Mouse (Mus musculus) liver, adult 2 months (tissue): ENCODE results near the gene Ppm1l. TPM values are rescaled to one million over a fixed set of nuclear protein-coding genes. Genes with fewer than 3 reads are reported as not detected.

Experiments used
- DNase-seq: peaks from one replicate; pipeline ENCODE4 v3.0.0-alpha.2; 2011; ENCODE audit warnings: low read depth, low spot score; ENCODE audit errors: extremely low read depth
- H3K27ac ChIP-seq: fragments of 200-500 bp; replicated peaks from 2 replicates; pipeline ENCODE4 v1.5.1; 2012; ENCODE audit warnings: low read depth, mild to moderate bottlenecking, control low read depth, inconsistent platforms, low read length; ENCODE audit not compliant: insufficient read depth
- H3K27me3 ChIP-seq: fragments of 200-500 bp; 2 replicates; pipeline ENCODE4 v1.6.1; 2012; ENCODE audit warnings: mild to moderate bottlenecking, moderate library complexity, low read length, inconsistent platforms; ENCODE audit not compliant: control insufficient read depth, insufficient read depth
- H3K36me3 ChIP-seq: fragments of 200-500 bp; 2 replicates; pipeline ENCODE4 v1.6.1; 2012; ENCODE audit warnings: low read length, inconsistent platforms; ENCODE audit not compliant: control insufficient read depth, insufficient read depth
- H3K4me1 ChIP-seq: fragments of 200-500 bp; 2 replicates; pipeline ENCODE4 v1.6.1; 2011; ENCODE audit warnings: low read length; ENCODE audit not compliant: control insufficient read depth, insufficient read depth
- H3K4me3 ChIP-seq: fragments of 200-500 bp; 2 replicates; pipeline ENCODE4 v1.5.1; 2011; ENCODE audit warnings: low read depth, mild to moderate bottlenecking, control low read depth, low read length, moderate library complexity; ENCODE audit not compliant: insufficient read depth
- H3K79me2 ChIP-seq: fragments of 200-500 bp; 2 replicates; pipeline ENCODE4 v1.6.1; 2012; ENCODE audit warnings: inconsistent platforms, mild to moderate bottlenecking, low read length, moderate library complexity; ENCODE audit not compliant: control insufficient read depth, insufficient read depth
- H3K9ac ChIP-seq: fragments of 200-500 bp; 2 replicates; pipeline ENCODE4 v1.6.1; 2012; ENCODE audit warnings: low read depth, mild to moderate bottlenecking, control low read depth, inconsistent platforms, low read length
- CTCF ChIP-seq: fragments of 200-500 bp; IDR thresholded peaks from 2 replicates; pipeline ENCODE4 v1.5.1; 2011; ENCODE audit warnings: low read depth, low read length, control low read depth
- POLR2A ChIP-seq: fragments of 200-500 bp; IDR thresholded peaks from 2 replicates; pipeline ENCODE4 v1.6.1; 2011; ENCODE audit warnings: low read length, control low read depth; ENCODE audit not compliant: insufficient read depth; ENCODE audit errors: extremely low read depth
- WGBS: fragments of 180-500 bp; shearing (Covaris S2); methylation state at CpG from one replicate; pipeline ENCODE4 v1.1.7; 2018; 5-methylcytosine and 5-hydroxymethylcytosine counted together
- polyA plus RNA-seq: library from polyadenylated mRNA; depleted of rRNA; stranded (reverse); fragments of >200 nt; gene quantifications from 2 replicates; pipeline ENCODE4 v1.2.3, GENCODE M21; 2012
- total RNA-seq: library from RNA; depleted of rRNA; stranded (reverse); fragments of >200 nt; gene quantifications from 2 replicates; pipeline ENCODE4 v1.2.3, GENCODE M21; 2014

Gene Ppm1l
- total and polyA plus RNA-seq, 2 experiments = 1.9 to 3.3 TPM

DNA sequence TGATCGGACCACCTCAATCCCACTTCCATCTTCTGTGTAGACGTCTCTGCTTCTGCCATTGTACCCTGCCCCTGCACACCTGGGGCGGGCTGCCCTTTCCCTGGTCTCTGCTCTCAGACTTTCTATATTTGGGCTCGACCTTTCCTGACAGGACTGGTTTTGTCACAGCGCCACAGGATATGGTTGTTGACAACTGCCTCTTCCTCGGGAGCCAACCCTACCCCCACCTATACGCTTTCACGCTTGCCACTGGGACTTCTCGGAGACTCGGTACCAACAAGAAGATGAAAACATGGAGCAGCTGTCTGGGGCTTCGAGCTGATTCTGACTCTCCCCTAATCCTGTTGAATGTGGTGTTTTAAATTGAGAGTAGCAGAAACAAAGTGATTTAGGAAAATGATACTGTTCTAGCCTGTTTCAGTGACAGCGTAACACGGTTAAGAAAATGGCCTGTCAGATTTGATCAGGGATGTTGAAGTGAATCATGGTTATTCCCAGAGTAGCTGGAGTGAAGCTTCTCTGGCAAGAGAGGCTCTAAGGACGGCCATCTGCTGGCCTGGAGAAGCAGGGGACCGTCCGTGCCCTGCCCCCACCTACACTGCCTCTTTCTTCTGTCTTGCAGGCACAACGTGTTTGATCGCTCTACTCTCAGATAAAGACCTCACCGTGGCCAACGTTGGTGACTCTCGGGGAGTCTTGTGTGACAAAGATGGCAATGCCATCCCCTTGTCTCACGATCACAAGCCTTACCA, 232.2 kb downstream of the Ppm1l start:
- H3K4me3 ChIP-seq = no peak overlapping the region
- TF ChIP-seq CTCF (no peak), POLR2A (no peak)
- 83% methylated on average over 22 of the region's 22 CpGs for WGBS
- no peak overlapping the region for H3K27ac ChIP-seq
- DNase-seq = no peak
- no peaks in the 10 kb centered on the region for H3K36me3 ChIP-seq
- H3K27me3 ChIP-seq = no peaks in the 10 kb centered on the region
- H3K9ac ChIP-seq = no peak overlapping the region
- H3K79me2 ChIP-seq = no peaks in the 10 kb centered on the region; the same call in 1 of the 2 replicates
- H3K4me1 ChIP-seq = 0 out of 2 replicates have a peak, but pooled peaks cover 2% of the 10 kb centered on the region

DNA sequence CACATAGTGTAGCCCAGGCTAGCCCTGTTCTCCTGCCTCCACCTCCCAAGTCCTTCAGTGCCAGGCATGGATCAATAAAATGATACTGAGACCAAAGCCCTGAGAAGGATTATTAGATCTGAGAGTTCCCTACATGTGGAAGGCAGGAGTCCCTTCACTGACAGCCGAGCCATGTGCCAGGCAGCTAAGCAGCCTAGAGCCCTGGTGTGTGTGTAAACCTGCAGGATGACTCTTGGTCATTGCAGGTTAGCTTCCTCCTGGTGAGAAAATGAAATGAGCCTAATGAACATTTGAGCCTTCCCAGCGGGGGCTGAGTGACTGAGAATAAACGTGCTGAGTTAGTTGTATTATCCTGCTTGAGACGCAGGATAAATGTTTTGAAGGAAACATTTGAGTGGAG, 232.9 kb downstream of the Ppm1l start:
- TF ChIP-seq POLR2A = no peak
- TF ChIP-seq CTCF = no peak
- WGBS = 88% methylated on average over 4 of the region's 4 CpGs
- Histone ChIP-seq H3K4me1 (no peaks in the 10 kb centered on the region), H3K79me2 (no peaks in the 10 kb centered on the region; the same call in 1 of the 2 replicates), H3K27me3 (no peaks in the 10 kb centered on the region), H3K27ac (no peak overlapping the region), H3K4me3 (no peak overlapping the region), H3K36me3 (no peaks in the 10 kb centered on the region), H3K9ac (no peak overlapping the region)
- DNase-seq = no peak

DNA sequence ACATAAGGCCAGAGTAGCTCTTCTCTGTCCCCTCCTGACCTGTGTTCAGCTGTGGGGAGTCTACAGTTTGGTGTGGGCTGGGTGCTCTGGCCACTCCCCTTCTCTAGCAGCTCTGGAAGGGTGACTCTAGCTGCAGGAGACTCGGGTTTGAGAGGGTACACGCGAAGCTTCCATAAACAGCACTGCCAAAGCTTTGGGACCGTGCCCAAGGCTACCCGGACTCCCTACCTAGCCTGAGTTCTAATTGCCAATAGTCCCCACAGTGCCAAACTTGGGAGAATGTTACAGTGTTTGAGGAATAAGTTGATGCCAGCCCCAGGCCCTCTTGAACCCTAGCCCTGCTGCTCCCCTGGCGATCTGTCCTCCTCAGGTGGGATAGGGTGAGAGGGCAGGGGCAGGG, 238.8 kb downstream of the Ppm1l start:
- no peak overlapping the region for H3K9ac ChIP-seq
- TF ChIP-seq POLR2A = no peak
- TF ChIP-seq CTCF = no peak
- WGBS = 14% methylated on average over 6 of the region's 6 CpGs
- no peaks in the 10 kb centered on the region for H3K79me2 ChIP-seq
- peak; percentile 79 for DNase-seq
- no peaks in the 10 kb centered on the region for H3K27me3 ChIP-seq
- peaks cover 12% of the 10 kb centered on the region; the same call in 1 of the 2 replicates for H3K4me1 ChIP-seq
- no peak overlapping the region for H3K4me3 ChIP-seq
- no peaks in the 10 kb centered on the region for H3K36me3 ChIP-seq
- H3K27ac ChIP-seq = peak overlapping the region; percentile 83

DNA sequence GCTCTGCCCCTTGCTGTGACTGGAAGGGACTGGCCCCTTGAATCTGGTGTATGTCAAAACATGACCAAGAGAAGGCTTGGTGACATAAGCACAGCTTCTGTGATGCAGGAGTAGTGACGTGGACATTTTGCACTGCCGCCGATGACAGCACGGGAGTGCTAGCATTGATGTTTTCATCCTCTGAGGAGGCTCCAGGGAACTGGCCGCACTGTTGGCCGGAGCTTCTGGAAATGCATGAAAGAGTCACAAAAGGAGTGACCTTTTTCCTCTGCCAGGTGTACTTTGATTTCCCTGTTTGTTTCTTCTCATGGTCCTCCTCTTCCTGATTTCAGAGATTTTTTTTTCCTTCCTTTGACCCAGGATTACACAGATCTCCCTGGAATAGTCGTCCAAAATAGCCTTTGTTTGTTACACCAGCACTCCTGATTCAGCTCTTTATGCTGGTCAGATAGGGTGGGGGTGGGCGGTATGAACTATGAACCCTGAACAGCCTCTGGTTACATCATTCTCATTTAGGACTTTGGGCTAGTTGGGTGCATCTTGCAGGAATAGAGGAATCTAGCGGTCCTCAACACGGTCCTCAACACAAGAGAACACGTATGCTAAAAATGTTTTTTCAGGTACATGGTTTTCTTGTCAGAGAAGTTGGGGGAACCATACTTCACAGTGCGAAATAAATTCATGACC, 239.6 kb downstream of the Ppm1l start:
- H3K4me3 ChIP-seq = no peak overlapping the region
- peaks cover 12% of the 10 kb centered on the region; the same call in 1 of the 2 replicates for H3K4me1 ChIP-seq
- H3K27me3 ChIP-seq = no peaks in the 10 kb centered on the region
- WGBS = 20% methylated on average over 12 of the region's 12 CpGs
- no peak for TF ChIP-seq CTCF
- TF ChIP-seq POLR2A = no peak
- peak overlapping the region; percentile 89 for H3K27ac ChIP-seq
- H3K36me3 ChIP-seq = no peaks in the 10 kb centered on the region
- DNase-seq = peak; percentile 99
- no peaks in the 10 kb centered on the region for H3K79me2 ChIP-seq
- H3K9ac ChIP-seq = 0 out of 2 replicates have a peak overlapping the region, but pooled peaks have one; percentile 21

DNA sequence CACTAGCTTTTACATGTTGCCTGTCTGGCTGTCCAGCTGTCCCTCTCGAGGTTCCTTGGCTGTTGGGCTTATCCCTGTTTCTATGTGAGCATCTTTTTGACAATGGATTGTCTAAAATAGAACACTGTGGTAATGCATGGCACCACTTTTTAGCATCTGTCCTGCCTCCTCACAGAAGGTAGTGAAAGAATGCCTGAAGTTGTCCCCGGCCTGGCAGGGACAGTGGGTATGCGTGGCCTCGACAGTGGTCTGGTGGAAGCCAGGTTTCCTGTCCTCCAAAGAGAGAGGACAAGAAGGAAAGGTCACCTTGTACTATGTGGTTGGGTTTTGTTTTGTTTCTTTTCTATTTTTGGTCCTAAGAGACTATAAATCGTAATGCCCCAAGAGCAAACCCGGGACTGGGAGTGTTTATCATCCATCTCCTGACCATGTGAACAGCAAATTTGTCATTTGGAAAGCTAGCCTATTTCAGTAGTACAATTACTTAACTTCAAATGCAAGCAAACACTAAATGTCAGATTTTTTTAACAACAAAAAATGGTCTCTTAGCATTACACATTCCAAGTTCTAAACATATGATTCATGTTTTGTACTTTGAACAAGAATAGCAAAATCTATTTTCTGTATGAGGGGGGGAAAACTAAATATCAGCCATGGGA, 242.8 kb downstream of the Ppm1l start:
- no peaks in the 10 kb centered on the region for H3K79me2 ChIP-seq
- 86% methylated on average over 6 of the region's 6 CpGs for WGBS
- no peaks in the 10 kb centered on the region for H3K36me3 ChIP-seq
- H3K27me3 ChIP-seq = no peaks in the 10 kb centered on the region
- no peak for DNase-seq
- H3K4me1 ChIP-seq = peaks cover 12% of the 10 kb centered on the region
- H3K4me3 ChIP-seq = no peak overlapping the region
- no peak for TF ChIP-seq CTCF
- no peak for TF ChIP-seq POLR2A
- no peak overlapping the region for H3K27ac ChIP-seq
- H3K9ac ChIP-seq = no peak overlapping the region
